Mouse (Mus musculus): Measurements from ENCODE around the gene Ube2k. TPM values are rescaled to one million over a fixed set of nuclear protein-coding genes. Genes with fewer than 3 reads are reported as not detected.
"Not testable (repeated sequence)": the region's sequence is repeated elsewhere in the genome, so short reads cannot be mapped to it uniquely, and the experiment has no call there.

Gene Ube2k
- polyA plus RNA-seq, 1 experiment from 2014 or later: 181 TPM

GRCm38 (mm10) chr5:65514635-65515278, 22.3 kb upstream of the Ube2k start:
- Histone ChIP-seq H3K27ac (no peak overlapping the region), H3K4me3 (no peak overlapping the region), H3K9ac (no peak overlapping the region), H3K4me1 (no peaks in the 10 kb centered on the region), H3K4me2 (replicated peaks) (no peak overlapping the region), H3K27me3 (replicated peaks) (no peaks in the 10 kb centered on the region), H3K9me3 (no peaks in the 10 kb centered on the region), H3K36me3 (no peaks in the 10 kb centered on the region)
- no peak for ATAC-seq (ENCODE audit: low FRiP score, low read depth)
- WGBS: 68% methylated on average over 5 of the region's 5 CpGs

- Histone ChIP-seq H3K36me3 (no peaks in the 10 kb centered on the region), H3K27me3 (replicated peaks) (no peaks in the 10 kb centered on the region), H3K4me2 (replicated peaks) (no peak overlapping the region), H3K27ac (no peak overlapping the region), H3K9me3 (no peaks in the 10 kb centered on the region), H3K9ac (no peak overlapping the region), H3K4me3 (no peak overlapping the region), H3K4me1 (no peaks in the 10 kb centered on the region)
- ATAC-seq (ENCODE audit: low FRiP score, low read depth): no peak
- 92% methylated on average over 1 of the region's 1 CpGs for WGBS
These were observed 15.2 kb upstream of the Ube2k start for GRCm38 (mm10) chr5:65521803-65522202.

DNA sequence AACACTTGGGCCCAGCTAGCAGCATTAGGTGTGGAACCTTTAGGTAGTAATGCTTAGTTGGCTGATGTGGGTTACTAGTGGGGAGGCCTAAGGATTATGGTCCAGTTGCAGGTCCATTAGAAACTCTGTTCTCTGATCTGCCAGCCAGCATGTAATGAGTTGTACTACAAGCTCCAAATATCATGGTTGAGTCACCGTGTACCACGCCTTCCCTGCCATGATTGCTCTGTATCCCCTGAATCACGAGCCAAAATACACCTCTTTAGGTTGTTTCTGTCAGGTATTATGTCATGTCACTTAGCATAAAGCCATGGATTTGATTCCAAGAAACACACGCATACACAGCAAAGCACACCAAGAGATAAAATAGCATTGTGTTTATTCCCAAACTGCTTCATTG, 12.2 kb upstream of the Ube2k start:
- 75% methylated on average over 4 of the region's 4 CpGs for WGBS
- Histone ChIP-seq H3K27me3 (replicated peaks) (no peaks in the 10 kb centered on the region), H3K27ac (no peak overlapping the region), H3K9ac (no peak overlapping the region), H3K36me3 (no peaks in the 10 kb centered on the region), H3K4me3 (no peak overlapping the region), H3K4me2 (replicated peaks) (no peak overlapping the region), H3K4me1 (no peaks in the 10 kb centered on the region), H3K9me3 (no peaks in the 10 kb centered on the region)
- ATAC-seq (ENCODE audit: low FRiP score, low read depth): no peak

DNA sequence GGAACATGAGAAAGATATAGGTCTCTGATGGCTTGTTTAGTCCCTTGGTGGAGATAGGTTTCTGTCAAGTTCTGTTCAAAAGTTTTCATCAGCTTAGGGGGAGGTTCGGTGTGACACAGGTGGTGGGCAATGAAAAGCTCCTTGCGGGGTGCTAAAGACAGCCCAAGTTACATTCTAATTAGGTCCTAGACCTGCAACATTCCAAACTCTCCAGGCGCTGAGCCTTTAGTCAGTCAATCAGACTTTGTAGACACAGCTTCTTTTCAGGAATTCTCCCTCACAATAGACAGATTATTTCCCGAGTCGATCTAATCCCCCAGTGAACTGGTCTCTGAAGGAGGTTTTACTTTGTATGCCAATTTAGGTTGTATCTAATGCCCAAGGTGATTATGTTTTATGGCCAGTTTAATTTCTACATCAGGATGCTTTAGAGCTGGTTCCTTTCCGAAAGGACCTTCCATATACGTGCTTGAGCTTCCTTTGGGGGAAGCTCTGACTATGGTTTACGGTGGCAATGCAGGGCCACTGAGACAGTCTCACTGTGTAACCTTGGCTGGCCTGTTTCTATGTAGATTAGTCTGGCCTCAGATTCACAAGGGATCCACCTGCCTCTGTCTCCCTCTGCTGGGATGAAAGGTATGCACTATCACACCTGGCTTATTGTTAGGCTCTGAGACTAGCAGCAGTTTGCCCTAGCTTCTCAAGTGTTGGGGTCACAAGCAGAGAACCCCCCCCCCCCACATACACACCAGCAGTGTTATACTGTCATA, 11.2 kb upstream of the Ube2k start:
- no peak overlapping the region for H3K9ac ChIP-seq
- no peak for ATAC-seq (ENCODE audit: low FRiP score, low read depth)
- no peaks in the 10 kb centered on the region for H3K27me3 ChIP-seq (replicated peaks)
- 5% methylated on average over 8 of the region's 8 CpGs for WGBS
- H3K4me3 ChIP-seq: no peak overlapping the region
- H3K36me3 ChIP-seq: no peaks in the 10 kb centered on the region
- no peaks in the 10 kb centered on the region for H3K4me1 ChIP-seq
- H3K4me2 ChIP-seq (replicated peaks): no peak overlapping the region
- H3K27ac ChIP-seq: no peak overlapping the region
- H3K9me3 ChIP-seq: no peaks in the 10 kb centered on the region

DNA sequence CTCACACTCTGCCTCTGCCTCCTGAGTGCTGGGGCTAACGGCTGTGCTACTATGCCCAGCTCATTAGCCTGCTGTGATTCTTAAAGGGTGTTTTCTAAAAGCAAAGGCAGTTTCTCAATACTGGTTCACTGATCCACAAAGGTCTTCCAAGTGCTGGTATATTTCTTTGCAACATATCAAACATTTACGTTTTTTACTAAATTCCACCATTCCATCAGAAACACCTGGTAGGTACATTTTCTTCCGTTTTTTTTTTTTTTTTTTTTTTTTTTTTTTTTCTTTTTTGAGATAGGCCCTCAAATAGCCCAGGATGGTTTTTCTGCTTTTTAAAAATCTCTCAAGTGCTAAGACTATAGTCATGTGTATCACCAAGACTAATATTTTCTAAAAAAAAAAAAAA, 5.8 kb upstream of the Ube2k start:
- Histone ChIP-seq H3K4me1 (no peaks in the 10 kb centered on the region; the same call in 1 of the 2 replicates), H3K27me3 (replicated peaks) (no peaks in the 10 kb centered on the region), H3K9ac (no peak overlapping the region), H3K4me2 (replicated peaks) (no peak overlapping the region), H3K36me3 (no peaks in the 10 kb centered on the region), H3K4me3 (no peak overlapping the region), H3K27ac (no peak overlapping the region), H3K9me3 (no peaks in the 10 kb centered on the region)
- ATAC-seq (ENCODE audit: low FRiP score, low read depth): no peak
- WGBS: 71% methylated on average over 3 of the region's 3 CpGs

- H3K9me3 ChIP-seq: no peaks in the 10 kb centered on the region
- no peaks in the 10 kb centered on the region for H3K36me3 ChIP-seq
- H3K4me1 ChIP-seq: peaks cover 8% of the 10 kb centered on the region
- no peak for ATAC-seq (ENCODE audit: low FRiP score, low read depth)
- no peak overlapping the region for H3K4me2 ChIP-seq (replicated peaks)
- no peaks in the 10 kb centered on the region for H3K27me3 ChIP-seq (replicated peaks)
- H3K27ac ChIP-seq: no peak overlapping the region
- no peak overlapping the region for H3K9ac ChIP-seq
- WGBS: 78% methylated on average over 4 of the region's 4 CpGs
- no peak overlapping the region for H3K4me3 ChIP-seq
These were observed 2.5 kb upstream of the Ube2k start for GRCm38 (mm10) chr5:65534496-65534895.

DNA sequence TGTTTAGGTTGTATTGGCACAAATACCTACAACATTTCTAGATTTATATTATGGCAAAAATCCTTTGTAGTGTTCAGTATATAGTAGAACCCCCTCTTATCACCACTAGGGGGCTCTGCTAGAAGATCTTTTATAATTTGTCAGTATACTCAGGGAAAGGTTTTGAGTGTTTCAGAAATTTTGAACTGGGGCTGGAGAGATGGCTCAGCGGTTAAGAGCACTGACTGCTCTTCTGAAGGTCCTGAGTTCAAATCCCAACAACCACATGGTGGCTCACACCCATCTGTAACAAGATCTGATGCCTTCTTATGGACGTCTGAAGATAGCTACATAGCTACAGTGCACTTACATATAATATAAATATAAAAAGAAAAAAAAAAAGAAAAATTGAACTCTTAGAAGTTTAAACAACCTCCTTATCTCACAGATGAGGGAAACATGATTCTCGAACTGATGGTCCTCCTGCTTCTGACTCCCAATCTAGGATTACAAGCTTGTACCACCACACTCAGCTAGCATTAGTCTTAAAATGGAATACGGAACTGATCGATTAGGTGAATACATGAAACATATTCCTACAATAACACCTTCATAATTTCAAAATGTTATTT, 1.5 kb upstream of the Ube2k start:
- no peak for ATAC-seq (ENCODE audit: low FRiP score, low read depth)
- no peak overlapping the region for H3K27ac ChIP-seq
- H3K4me1 ChIP-seq: peaks cover 8% of the 10 kb centered on the region
- no peak overlapping the region for H3K4me3 ChIP-seq
- no peaks in the 10 kb centered on the region for H3K9me3 ChIP-seq
- no peak overlapping the region for H3K9ac ChIP-seq
- no peak overlapping the region for H3K4me2 ChIP-seq (replicated peaks)
- no peaks in the 10 kb centered on the region for H3K27me3 ChIP-seq (replicated peaks)
- no peaks in the 10 kb centered on the region for H3K36me3 ChIP-seq
- 75% methylated on average over 5 of the region's 5 CpGs for WGBS

DNA sequence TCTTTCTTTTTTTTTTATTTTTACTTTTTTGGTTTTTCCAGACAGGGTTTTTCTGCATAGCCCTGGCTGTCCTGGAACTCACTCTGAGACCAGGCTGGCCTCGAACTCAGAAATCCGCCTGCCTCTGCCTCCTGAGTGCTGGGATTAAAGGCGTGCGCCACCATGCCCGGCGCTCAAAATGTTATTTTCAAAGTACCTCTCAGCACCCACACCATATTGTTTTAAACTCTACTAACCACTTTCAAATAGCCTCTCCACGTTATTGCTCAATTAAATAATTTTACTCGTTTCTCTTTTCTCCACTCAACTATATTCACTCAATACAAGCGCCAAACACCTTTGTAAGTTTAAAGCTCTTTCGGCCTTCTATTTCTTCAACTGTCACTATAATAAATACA, 966 bp upstream of the Ube2k start:
- not testable (repeated sequence) for ATAC-seq (ENCODE audit: low FRiP score, low read depth); H3K36me3 ChIP-seq; H3K9me3 ChIP-seq; H3K4me1 ChIP-seq; H3K27me3 ChIP-seq (replicated peaks); H3K27ac ChIP-seq
- 87% methylated on average over 10 of the region's 10 CpGs for WGBS
- H3K9ac ChIP-seq: 0 out of 2 replicates have a peak overlapping the region, but pooled peaks have one; percentile 18
- 0 out of 2 replicates have a peak overlapping the region, but pooled peaks have one; percentile 92 for H3K4me3 ChIP-seq
- H3K4me2 ChIP-seq (replicated peaks): peak overlapping the region; percentile 69

- Histone ChIP-seq H3K36me3 (no peaks in the 10 kb centered on the region), H3K27ac (peak overlapping the region; percentile 99), H3K4me2 (replicated peaks) (peak overlapping the region; percentile 69), H3K4me1 (peaks cover 8% of the 10 kb centered on the region), H3K9me3 (no peaks in the 10 kb centered on the region), H3K9ac (peak overlapping the region; percentile 99), H3K4me3 (peak overlapping the region; percentile 92), H3K27me3 (replicated peaks) (no peaks in the 10 kb centered on the region)
- under 1% methylated on average over 56 of the region's 59 CpGs for WGBS
- peak; percentile 81 for ATAC-seq (ENCODE audit: low FRiP score, low read depth)
These were observed 513 bp downstream of the Ube2k start for GRCm38 (mm10) chr5:65537420-65538071.

DNA sequence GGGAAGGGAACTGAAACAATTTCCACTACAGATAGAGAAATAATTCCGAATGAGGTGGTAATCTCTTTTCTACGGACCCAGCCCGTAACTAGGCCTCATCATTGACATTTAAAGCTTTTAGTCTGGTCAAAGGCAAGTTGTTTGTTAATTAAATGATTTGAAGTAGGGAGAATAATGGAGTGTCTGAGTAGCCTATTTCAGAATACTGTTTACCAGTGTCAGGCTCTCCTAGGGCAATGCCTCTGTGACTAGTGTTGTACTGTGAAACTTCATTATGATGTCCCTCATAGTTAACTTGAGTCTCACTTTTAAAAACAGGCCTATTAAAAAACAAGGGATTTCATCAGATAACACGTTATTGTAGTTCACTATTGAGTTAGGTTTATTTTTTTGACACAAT, 1.1 kb downstream of the Ube2k start:
- H3K27ac ChIP-seq: peak overlapping the region; percentile 99
- peak overlapping the region; percentile 99 for H3K9ac ChIP-seq
- ATAC-seq (ENCODE audit: low FRiP score, low read depth): no peak
- peak overlapping the region; percentile 69 for H3K4me2 ChIP-seq (replicated peaks)
- H3K4me3 ChIP-seq: peak overlapping the region; percentile 92
- H3K27me3 ChIP-seq (replicated peaks): no peaks in the 10 kb centered on the region
- H3K4me1 ChIP-seq: peaks cover 8% of the 10 kb centered on the region
- no peaks in the 10 kb centered on the region for H3K36me3 ChIP-seq
- WGBS: 1% methylated on average over 4 of the region's 4 CpGs
- H3K9me3 ChIP-seq: no peaks in the 10 kb centered on the region

GRCm38 (mm10) chr5:65538829-65539228, 1.8 kb downstream of the Ube2k start:
- H3K27me3 ChIP-seq (replicated peaks): no peaks in the 10 kb centered on the region
- 0 out of 2 replicates have a peak overlapping the region, but pooled peaks have one; percentile 7 for H3K4me3 ChIP-seq
- H3K36me3 ChIP-seq: no peaks in the 10 kb centered on the region
- no peak overlapping the region for H3K27ac ChIP-seq
- peak overlapping the region; percentile 54 for H3K4me2 ChIP-seq (replicated peaks)
- 36% methylated on average over 4 of the region's 4 CpGs for WGBS
- no peak for ATAC-seq (ENCODE audit: low FRiP score, low read depth)
- no peak overlapping the region for H3K9ac ChIP-seq
- peaks cover 8% of the 10 kb centered on the region for H3K4me1 ChIP-seq
- no peaks in the 10 kb centered on the region for H3K9me3 ChIP-seq

GRCm38 (mm10) chr5:65539786-65540185, 2.8 kb downstream of the Ube2k start:
- no peak overlapping the region for H3K4me2 ChIP-seq (replicated peaks)
- H3K4me3 ChIP-seq: no peak overlapping the region
- WGBS: 96% methylated on average over 3 of the region's 3 CpGs
- H3K36me3 ChIP-seq: no peaks in the 10 kb centered on the region
- H3K27me3 ChIP-seq (replicated peaks): no peaks in the 10 kb centered on the region
- H3K4me1 ChIP-seq: peaks cover 8% of the 10 kb centered on the region
- H3K27ac ChIP-seq: no peak overlapping the region
- ATAC-seq (ENCODE audit: low FRiP score, low read depth): no peak
- H3K9me3 ChIP-seq: no peaks in the 10 kb centered on the region
- no peak overlapping the region for H3K9ac ChIP-seq

Measured in neural tube, embryonic 12.5 days (tissue).